In the genomic region with DNA sequence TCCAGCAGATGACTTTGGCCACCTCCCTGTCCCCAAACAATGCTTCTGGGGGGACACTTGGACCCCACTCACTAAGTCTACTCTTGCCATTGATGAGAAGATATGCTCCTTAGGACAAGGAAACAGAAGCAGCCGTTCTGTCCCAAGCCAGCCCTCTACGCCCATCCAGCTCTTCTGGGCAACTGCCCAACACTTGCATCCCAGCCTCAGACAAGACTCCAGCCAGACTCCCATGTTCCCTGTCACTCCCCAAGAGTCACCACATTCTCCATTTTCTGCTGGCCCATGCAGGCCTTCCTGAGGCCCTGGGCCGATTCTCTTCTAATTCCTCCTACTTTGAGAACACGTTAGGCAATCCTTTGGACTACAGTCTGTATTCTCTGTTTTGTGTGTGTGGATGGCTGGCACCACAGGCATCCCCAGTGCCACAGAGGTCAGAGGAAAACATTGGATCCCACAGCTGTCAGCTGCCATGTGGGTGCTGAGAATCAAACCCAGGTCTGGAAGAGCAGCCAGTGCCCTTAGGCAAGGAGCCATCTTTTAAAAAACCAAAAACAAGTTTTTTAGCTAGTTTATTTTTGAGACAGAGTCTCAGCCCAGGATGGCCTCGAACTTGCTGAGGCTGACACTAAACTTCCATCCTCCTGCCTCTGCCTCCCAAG, we compare ENCODE assay signal across 12 mouse cellular contexts. TPM values are rescaled to one million over a fixed set of nuclear protein-coding genes. Genes with fewer than 3 reads are reported as not detected.
DNase-seq lines count a peak whose midpoint lies in the region; ATAC-seq and TF ChIP-seq lines count a peak whose summit lies in the region.
"Had no signal": no experiment of that assay in that cellular context is flagged by ENCODE, and none has a peak within 500 bp of the region (broad histone marks: within the 10 kb centered on the region; RNA-seq: fewer than 3 reads in every experiment).

No protein-coding gene starts in this region.

- no peak for ATAC-seq in forebrain, postnatal 0 days
- ATAC-seq in heart, embryonic 11.5 days (replicated peaks; ENCODE audit: insufficient number of reproducible peaks, low FRiP score, low TSS enrichment), result no peak

- H3K4me3 ChIP-seq in forebrain, embryonic 10.5 days, result no peak overlapping the region
- H3K4me3 ChIP-seq in forebrain, postnatal 0 days (ENCODE audit: low read depth, low read length), result no peak overlapping the region
- no peak overlapping the region for H3K4me3 ChIP-seq in heart, embryonic 11.5 days (ENCODE audit: low read depth, low read length)
- H3K4me3 ChIP-seq: liver, embryonic 15.5 days had no signal

- 92% methylated on average over 5 of the region's 5 CpGs for WGBS in forebrain, embryonic 10.5 days
- WGBS in forebrain, postnatal 0 days, result 75% methylated on average over 5 of the region's 5 CpGs
- 86% methylated on average over 5 of the region's 5 CpGs for WGBS in heart, embryonic 11.5 days (ENCODE audit: insufficient replicate concordance)

- no peaks in the 10 kb centered on the region for H3K9me3 ChIP-seq in forebrain, embryonic 10.5 days
- no peaks in the 10 kb centered on the region for H3K9me3 ChIP-seq in forebrain, postnatal 0 days (ENCODE audit: low read length)
- H3K9me3 ChIP-seq in heart, embryonic 11.5 days (replicated peaks; ENCODE audit: control insufficient read depth, low read length), result no peaks in the 10 kb centered on the region
- H3K9me3 ChIP-seq: liver, embryonic 15.5 days had no signal

- no peak for DNase-seq in forebrain, embryonic 10.5 days (ENCODE audit: extremely low spot score, low spot score)
- no peak for DNase-seq in forebrain, postnatal 0 days
- peak; percentile 38 for DNase-seq in kidney, postnatal 10 days
- DNase-seq in kidney, postnatal 25 days, result no peak
- DNase-seq in lung, postnatal 14 days, result peak; percentile 58
- DNase-seq in layer of hippocampus, adult 9-10 months (ENCODE audit: low spot score), result no peak
- DNase-seq in left cerebral cortex, postnatal 10 days (ENCODE audit: extremely low spot score in 1 of 2, low spot score in 2 of 2), result no peak
- DNase-seq: gastrocnemius, postnatal 14 days; kidney, postnatal 4 days; thymus, postnatal 25 days had no signal

- 0 out of 2 replicates have a peak overlapping the region, but pooled peaks have one; percentile 25 for H3K27ac ChIP-seq in forebrain, embryonic 10.5 days
- H3K27ac ChIP-seq in forebrain, postnatal 0 days (ENCODE audit: low read depth, low read length), result no peak overlapping the region
- peak overlapping the region; percentile 77; the same call in 1 of the 2 replicates for H3K27ac ChIP-seq in heart, embryonic 11.5 days (ENCODE audit: low read depth, low read length)
- H3K27ac ChIP-seq: liver, embryonic 15.5 days had no signal

- no peak overlapping the region for H3K9ac ChIP-seq in forebrain, postnatal 0 days
- H3K9ac ChIP-seq in heart, embryonic 11.5 days (ENCODE audit: low read depth, low read length), result no peak overlapping the region
- H3K9ac ChIP-seq: liver, embryonic 15.5 days had no signal

- no peaks in the 10 kb centered on the region for H3K36me3 ChIP-seq in forebrain, embryonic 10.5 days (replicated peaks)
- H3K36me3 ChIP-seq in forebrain, postnatal 0 days (ENCODE audit: insufficient read depth), result no peaks in the 10 kb centered on the region
- H3K36me3 ChIP-seq in heart, embryonic 11.5 days (ENCODE audit: control insufficient read depth, insufficient read depth, low read length), result no peaks in the 10 kb centered on the region
- H3K36me3 ChIP-seq: liver, embryonic 15.5 days had no signal

- intact Hi-C loops in left cerebral cortex, postnatal 10 days (cut with DNase I), result loop anchor here (10.0 kb wide), 1 partner anchor 325 kb away; the partner anchor contains the start of gene Prpsap1

- H3K4me1 ChIP-seq in forebrain, embryonic 10.5 days, result peaks cover 61% of the 10 kb centered on the region
- H3K4me1 ChIP-seq in forebrain, postnatal 0 days (ENCODE audit: insufficient read depth), result no peaks in the 10 kb centered on the region
- peaks cover 38% of the 10 kb centered on the region for H3K4me1 ChIP-seq in heart, embryonic 11.5 days (ENCODE audit: control insufficient read depth, insufficient read depth, low read length)
- H3K4me1 ChIP-seq: liver, embryonic 15.5 days had no signal

- no peak overlapping the region for H3K4me2 ChIP-seq in forebrain, postnatal 0 days (ENCODE audit: low read depth)
- no peak overlapping the region for H3K4me2 ChIP-seq in heart, embryonic 11.5 days
- H3K4me2 ChIP-seq: liver, embryonic 15.5 days had no signal

- TF ChIP-seq CTCF in forebrain, postnatal 0 days (IDR thresholded peaks at IDR 0.05; ENCODE audit: low read depth), result no peak

- H3K27me3 ChIP-seq in forebrain, embryonic 10.5 days (ENCODE audit: poor library complexity, severe bottlenecking), result no peaks in the 10 kb centered on the region
- H3K27me3 ChIP-seq in forebrain, postnatal 0 days (ENCODE audit: insufficient read depth, low read length), result no peaks in the 10 kb centered on the region
- H3K27me3 ChIP-seq in heart, embryonic 11.5 days (ENCODE audit: control insufficient read depth, insufficient read depth, low read length), result no peaks in the 10 kb centered on the region
- H3K27me3 ChIP-seq: liver, embryonic 15.5 days had no signal

RNA-seq across cellular contexts. Expression of gene Mxra7, which starts 7.8 kb away (rescaled TPM):
- 16.5 and 18.2 TPM in 2 replicates for polyA plus RNA-seq in forebrain, embryonic 10.5 days (2016; fragmentation: Nextera tagmentation; extraction: Ambion mirVana)
- total RNA-seq in forebrain, postnatal 0 days (2014; rRNA removed), result 9.8 TPM in 2 replicates
- 11.7 and 16.0 TPM in 2 replicates for polyA plus RNA-seq in forebrain, postnatal 0 days (2015; fragmentation: Nextera tagmentation; extraction: Ambion mirVana)
- polyA plus RNA-seq in heart, embryonic 11.5 days (2014; fragmentation: Nextera tagmentation; extraction: Ambion mirVana), result 15.9 and 16.1 TPM in 2 replicates
- 10 to 100 TPM; 13.2 to 15.0 TPM for total RNA-seq in left cerebral cortex, postnatal 10 days (2021)

RNA-seq across cellular contexts. Expression of gene Mettl23, which starts 23.0 kb away (rescaled TPM):
- 64.3 and 66.5 TPM in 2 replicates for polyA plus RNA-seq in forebrain, embryonic 10.5 days (2016; fragmentation: Nextera tagmentation; extraction: Ambion mirVana)
- 40.3 and 55.4 TPM in 2 replicates for total RNA-seq in forebrain, postnatal 0 days (2014; rRNA removed)
- 54.2 and 69.3 TPM in 2 replicates for polyA plus RNA-seq in forebrain, postnatal 0 days (2015; fragmentation: Nextera tagmentation; extraction: Ambion mirVana)
- 58.5 and 60.4 TPM in 2 replicates for polyA plus RNA-seq in heart, embryonic 11.5 days (2014; fragmentation: Nextera tagmentation; extraction: Ambion mirVana)
- 10 to 100 TPM; 26.7 to 29.4 TPM for total RNA-seq in left cerebral cortex, postnatal 10 days (2021)

RNA-seq across cellular contexts. Expression of gene Jmjd6, which starts 23.2 kb away (rescaled TPM):
- 91.1 and 106 TPM in 2 replicates for polyA plus RNA-seq in forebrain, embryonic 10.5 days (2016; fragmentation: Nextera tagmentation; extraction: Ambion mirVana)
- total RNA-seq in forebrain, postnatal 0 days (2014; rRNA removed), result 41.4 and 55.9 TPM in 2 replicates
- 48.1 and 50.1 TPM in 2 replicates for polyA plus RNA-seq in forebrain, postnatal 0 days (2015; fragmentation: Nextera tagmentation; extraction: Ambion mirVana)
- polyA plus RNA-seq in heart, embryonic 11.5 days (2014; fragmentation: Nextera tagmentation; extraction: Ambion mirVana), result 83.2 and 89.0 TPM in 2 replicates
- total RNA-seq in left cerebral cortex, postnatal 10 days (2021), result 10 to 100 TPM; 27.7 to 29.3 TPM

RNA-seq across cellular contexts. Expression of gene Mfsd11, which starts 32.2 kb away (rescaled TPM):
- 18.9 and 24.7 TPM in 2 replicates for polyA plus RNA-seq in forebrain, embryonic 10.5 days (2016; fragmentation: Nextera tagmentation; extraction: Ambion mirVana)
- 29.9 and 38.2 TPM in 2 replicates for total RNA-seq in forebrain, postnatal 0 days (2014; rRNA removed)
- polyA plus RNA-seq in forebrain, postnatal 0 days (2015; fragmentation: Nextera tagmentation; extraction: Ambion mirVana), result 46.8 and 52.4 TPM in 2 replicates
- 29.3 and 35.8 TPM in 2 replicates for polyA plus RNA-seq in heart, embryonic 11.5 days (2014; fragmentation: Nextera tagmentation; extraction: Ambion mirVana)
- 10 to 100 TPM; 39.8 to 49.4 TPM for total RNA-seq in left cerebral cortex, postnatal 10 days (2021)

RNA-seq across cellular contexts. Expression of gene Srsf2, which starts 32.8 kb away (rescaled TPM):
- polyA plus RNA-seq in forebrain, embryonic 10.5 days (2016; fragmentation: Nextera tagmentation; extraction: Ambion mirVana), result 901 and 914 TPM in 2 replicates
- total RNA-seq in forebrain, postnatal 0 days (2014; rRNA removed), result 249 and 262 TPM in 2 replicates
- polyA plus RNA-seq in forebrain, postnatal 0 days (2015; fragmentation: Nextera tagmentation; extraction: Ambion mirVana), result 477 and 486 TPM in 2 replicates
- polyA plus RNA-seq in heart, embryonic 11.5 days (2014; fragmentation: Nextera tagmentation; extraction: Ambion mirVana), result 577 and 621 TPM in 2 replicates
- 100 to 1,000 TPM; 196 to 199 TPM for total RNA-seq in left cerebral cortex, postnatal 10 days (2021)

Comparison
In these comparisons a context has a peak if more than half of its experiments do, and no peak if none do; other contexts are left out.
1. DNase-seq: peak in kidney, postnatal 10 days (single experiment) and lung, postnatal 14 days (single experiment); none in forebrain, embryonic 10.5 days (single experiment), forebrain, postnatal 0 days (single experiment), kidney, postnatal 25 days (0 of 2), layer of hippocampus, adult 9-10 months (single experiment) and left cerebral cortex, postnatal 10 days (0 of 2).